Mouse (Mus musculus): ENCODE measurements around the gene Nrbp1.

The Nrbp1 gene

GRCm38 (mm10) chr5:31257616-31258015 lies 17.0 kb downstream of the Nrbp1 start:
- DNase-seq (ENCODE audit: low read depth, low spot score): no peak

- no peak for DNase-seq (ENCODE audit: low read depth, low spot score)
These were observed 25.4 kb downstream of the Nrbp1 start for GRCm38 (mm10) chr5:31266101-31266500.

GRCm38 (mm10) chr5:31267686-31268085 lies 27.0 kb downstream of the Nrbp1 start:
- DNase-seq (ENCODE audit: low read depth, low spot score): no peak

GRCm38 (mm10) chr5:31273018-31273417 lies 32.4 kb downstream of the Nrbp1 start:
- DNase-seq (ENCODE audit: low read depth, low spot score): no peak

GRCm38 (mm10) chr5:31279245-31279988 lies 38.8 kb downstream of the Nrbp1 start:
- DNase-seq (ENCODE audit: low read depth, low spot score): no peak

- no peak for DNase-seq (ENCODE audit: low read depth, low spot score)
These were observed 47.6 kb downstream of the Nrbp1 start for GRCm38 (mm10) chr5:31288225-31288624.

- no peak for DNase-seq (ENCODE audit: low read depth, low spot score)
These were observed 48.0 kb downstream of the Nrbp1 start for GRCm38 (mm10) chr5:31288655-31289054.

- DNase-seq (ENCODE audit: low read depth, low spot score): no peak
These were observed 49.1 kb downstream of the Nrbp1 start for GRCm38 (mm10) chr5:31289626-31290230.

GRCm38 (mm10) chr5:31290521-31291360 lies 50.1 kb downstream of the Nrbp1 start, which contains the start of gene Ift172:
TSS of gene Ift172 (minus strand) at chr5:31291116.
- DNase-seq (ENCODE audit: low read depth, low spot score): peak; percentile 100

- no peak for DNase-seq (ENCODE audit: low read depth, low spot score)
These were observed 50.7 kb downstream of the Nrbp1 start for GRCm38 (mm10) chr5:31291361-31291688.

GRCm38 (mm10) chr5:31294964-31295605 lies 54.4 kb downstream of the Nrbp1 start:
- no peak for DNase-seq (ENCODE audit: low read depth, low spot score)

GRCm38 (mm10) chr5:31295606-31296141 lies 55.0 kb downstream of the Nrbp1 start, which contains the start of gene Fndc4:
TSS of gene Fndc4 (minus strand) at chr5:31296080.
- DNase-seq (ENCODE audit: low read depth, low spot score): no peak

- DNase-seq (ENCODE audit: low read depth, low spot score): no peak
These were observed 56.5 kb downstream of the Nrbp1 start, which contains the start of gene Gckr for GRCm38 (mm10) chr5:31297047-31297757. TSS of gene Gckr (plus strand) at chr5:31297443.

- DNase-seq (ENCODE audit: low read depth, low spot score): no peak
These were observed 57.3 kb downstream of the Nrbp1 start for GRCm38 (mm10) chr5:31297981-31298380.

GRCm38 (mm10) chr5:31298486-31298885 lies 57.8 kb downstream of the Nrbp1 start:
- no peak for DNase-seq (ENCODE audit: low read depth, low spot score)

All from ES-CJ7 (cell line).